Comparison of ENCODE assay signal across 10 mouse cellular contexts in the genomic region with DNA sequence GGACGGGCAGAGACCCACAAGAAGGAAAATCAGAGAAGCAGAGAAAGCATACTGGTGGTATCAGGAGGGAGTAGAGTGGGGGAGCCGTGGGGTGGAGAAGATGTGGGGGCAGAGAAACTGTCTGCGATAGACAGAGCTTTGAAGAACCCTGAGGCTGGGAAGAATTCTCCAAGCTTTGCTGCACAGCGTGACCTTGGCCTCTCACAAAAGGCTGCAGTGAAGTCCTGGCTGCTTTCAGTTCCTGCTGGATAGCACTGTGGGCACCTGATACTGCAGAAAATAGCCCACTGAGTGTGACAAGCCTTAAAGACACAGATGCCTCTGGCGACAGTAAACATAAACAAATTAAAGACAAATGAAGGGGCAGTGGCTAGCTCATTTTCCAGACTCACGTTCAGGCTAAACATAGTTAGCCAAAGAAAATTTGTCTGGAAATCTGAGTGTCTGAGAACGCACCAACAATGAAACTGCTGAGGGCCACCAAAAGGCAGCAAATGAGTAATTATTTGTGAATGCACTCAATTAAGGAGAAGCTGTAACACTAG.
DNase-seq lines count a peak whose midpoint lies in the region; ATAC-seq and TF ChIP-seq lines count a peak whose summit lies in the region.
"Had no signal": no experiment of that assay in that cellular context is flagged by ENCODE, and none has a peak within 500 bp of the region (broad histone marks: within the 10 kb centered on the region; RNA-seq: fewer than 3 reads in every experiment).

No protein-coding gene starts in this region.

- ATAC-seq in frontal cortex, adult (ENCODE audit: low TSS enrichment), result 0 out of 2 replicates have a peak, but pooled peaks have one; percentile 42
- ATAC-seq in lung, embryonic 14.5 days (ENCODE audit: insufficient read depth), result no peak
- peak; percentile 15; the same call in 1 of the 2 replicates for ATAC-seq in forebrain, embryonic 12.5 days (ENCODE audit: low FRiP score)
- no peak for ATAC-seq in midbrain, embryonic 14.5 days (ENCODE audit: low FRiP score, low TSS enrichment)

- no peaks in the 10 kb centered on the region for H3K4me1 ChIP-seq in lung, embryonic 14.5 days (ENCODE audit: insufficient read depth)
- peaks cover 25% of the 10 kb centered on the region for H3K4me1 ChIP-seq in forebrain, embryonic 12.5 days
- peaks cover 8% of the 10 kb centered on the region; the same call in 1 of the 2 replicates for H3K4me1 ChIP-seq in midbrain, embryonic 14.5 days (ENCODE audit: control insufficient read depth, insufficient read depth, low read length)
- H3K4me1 ChIP-seq: embryonic facial prominence, embryonic 13.5 days had no signal

- no peak overlapping the region for H3K9ac ChIP-seq in lung, embryonic 14.5 days
- H3K9ac ChIP-seq in forebrain, embryonic 12.5 days, result no peak overlapping the region
- no peak overlapping the region for H3K9ac ChIP-seq in midbrain, embryonic 14.5 days (replicated peaks; ENCODE audit: low read length)
- H3K9ac ChIP-seq: embryonic facial prominence, embryonic 13.5 days had no signal

- no peak overlapping the region for H3K4me3 ChIP-seq in lung, embryonic 14.5 days (ENCODE audit: low read depth, low read length)
- no peak overlapping the region for H3K4me3 ChIP-seq in forebrain, embryonic 12.5 days (replicated peaks)
- H3K4me3 ChIP-seq in midbrain, embryonic 14.5 days (replicated peaks; ENCODE audit: low read depth, low read length), result no peak overlapping the region
- H3K4me3 ChIP-seq: embryonic facial prominence, embryonic 13.5 days had no signal

- DNase-seq in frontal cortex, postnatal 10 days (ENCODE audit: low spot score in 2 of 2), result no peak
- DNase-seq in lung, embryonic 14.5 days, result peak; percentile 39
- no peak for DNase-seq in lung, postnatal 10 days
- DNase-seq in midbrain, embryonic 14.5 days, result peak; percentile 37
- no peak for DNase-seq in right cerebral cortex, adult 2 months (ENCODE audit: low spot score in 2 of 2)
- DNase-seq in left cerebral cortex, adult 8-10 months (ENCODE audit: low spot score in 2 of 2), result no peak

- no peak overlapping the region for H3K4me2 ChIP-seq in lung, embryonic 14.5 days
- H3K4me2 ChIP-seq in forebrain, embryonic 12.5 days, result no peak overlapping the region
- no peak overlapping the region for H3K4me2 ChIP-seq in midbrain, embryonic 14.5 days (ENCODE audit: low read length)
- H3K4me2 ChIP-seq: embryonic facial prominence, embryonic 13.5 days had no signal

- TF ChIP-seq CTCF in lung, embryonic 14.5 days (IDR thresholded peaks at IDR 0.05; ENCODE audit: low read depth), result no peak

- no peaks in the 10 kb centered on the region for H3K36me3 ChIP-seq in lung, embryonic 14.5 days (ENCODE audit: insufficient read depth)
- H3K36me3 ChIP-seq in forebrain, embryonic 12.5 days (replicated peaks), result no peaks in the 10 kb centered on the region
- H3K36me3 ChIP-seq in midbrain, embryonic 14.5 days (ENCODE audit: control insufficient read depth, insufficient read depth, low read length), result no peaks in the 10 kb centered on the region
- H3K36me3 ChIP-seq: embryonic facial prominence, embryonic 13.5 days had no signal

- H3K27me3 ChIP-seq in lung, embryonic 14.5 days (ENCODE audit: insufficient read depth, low read length), result no peaks in the 10 kb centered on the region
- no peaks in the 10 kb centered on the region for H3K27me3 ChIP-seq in forebrain, embryonic 12.5 days
- H3K27me3 ChIP-seq in midbrain, embryonic 14.5 days (ENCODE audit: control insufficient read depth, insufficient read depth, low read length), result no peaks in the 10 kb centered on the region; the same call in 1 of the 2 replicates
- H3K27me3 ChIP-seq: embryonic facial prominence, embryonic 13.5 days had no signal

- WGBS in lung, embryonic 14.5 days, result 38% methylated on average over 7 of the region's 7 CpGs
- WGBS in forebrain, embryonic 12.5 days, result 32% methylated on average over 7 of the region's 7 CpGs
- WGBS in midbrain, embryonic 14.5 days, result 37% methylated on average over 7 of the region's 7 CpGs

- H3K9me3 ChIP-seq in lung, embryonic 14.5 days (ENCODE audit: low read depth, low read length), result no peaks in the 10 kb centered on the region
- no peaks in the 10 kb centered on the region for H3K9me3 ChIP-seq in forebrain, embryonic 12.5 days
- no peaks in the 10 kb centered on the region for H3K9me3 ChIP-seq in midbrain, embryonic 14.5 days (ENCODE audit: control insufficient read depth, low read length)
- H3K9me3 ChIP-seq: embryonic facial prominence, embryonic 13.5 days had no signal

- no peak overlapping the region for H3K27ac ChIP-seq in lung, embryonic 14.5 days (ENCODE audit: low read depth)
- H3K27ac ChIP-seq in forebrain, embryonic 12.5 days, result peak overlapping the region; percentile 73
- peak overlapping the region; percentile 52; the same call in 1 of the 2 replicates for H3K27ac ChIP-seq in midbrain, embryonic 14.5 days (replicated peaks; ENCODE audit: low read depth, low read length)
- H3K27ac ChIP-seq: embryonic facial prominence, embryonic 13.5 days; macrophage had no signal

Comparison
In these comparisons a context has a peak if more than half of its experiments do, and no peak if none do; other contexts are left out.
1. DNase-seq: peak in lung, embryonic 14.5 days (single experiment) and midbrain, embryonic 14.5 days (single experiment); none in frontal cortex, postnatal 10 days (0 of 2), lung, postnatal 10 days (single experiment), right cerebral cortex, adult 2 months (0 of 2) and left cerebral cortex, adult 8-10 months (0 of 2).
2. ATAC-seq: peak in frontal cortex, adult (single experiment) and forebrain, embryonic 12.5 days (single experiment); none in lung, embryonic 14.5 days (single experiment) and midbrain, embryonic 14.5 days (single experiment).